Mouse (Mus musculus) monocyte, adult 5-6 weeks (primary cell): ENCODE measurements at regions not wholly inside any gene's neighbourhood (a gene's known extent, or its start where the extent isn't known, plus 50 kb on each side); places are given as distances from the start of the nearest gene placed in this dataset.

Experiments used
- ATAC-seq: fragments of 153-309, 156-312 bp; replicated peaks from 2 replicates; pipeline ENCODE4 v1.8.0; 2017; ENCODE audit warnings: mild to moderate bottlenecking; ENCODE audit not compliant: low TSS enrichment, insufficient number of reproducible peaks, severe bottlenecking, poor library complexity, low FRiP score

- no peak for ATAC-seq
These were observed 168.0 kb downstream of the Gm11077 start for GRCm38 (mm10) chr6:140897111-140897510.

GRCm38 (mm10) chr6:140924319-140924981, 195.4 kb downstream of the Gm11077 start:
- ATAC-seq = no peak

DNA sequence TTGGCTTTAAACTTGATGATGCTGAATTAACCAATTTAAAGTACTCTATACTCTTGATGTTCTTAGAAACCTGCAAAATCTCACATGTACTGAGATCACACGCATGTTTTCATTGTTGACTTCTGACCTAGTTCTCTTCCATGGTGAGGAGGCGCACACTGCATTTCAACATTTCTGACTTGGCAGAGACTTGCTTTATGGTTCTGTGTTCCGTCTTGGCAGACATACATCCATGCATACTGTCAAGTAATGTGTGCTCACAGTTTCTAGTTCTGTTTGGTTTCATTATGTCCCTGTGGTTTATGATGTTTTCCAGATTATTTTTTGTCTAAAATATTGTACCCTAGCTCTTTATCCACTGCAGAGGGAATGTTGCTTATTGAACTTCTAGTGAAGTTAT, 198.5 kb downstream of the Gm11077 start:
- no peak for ATAC-seq

DNA sequence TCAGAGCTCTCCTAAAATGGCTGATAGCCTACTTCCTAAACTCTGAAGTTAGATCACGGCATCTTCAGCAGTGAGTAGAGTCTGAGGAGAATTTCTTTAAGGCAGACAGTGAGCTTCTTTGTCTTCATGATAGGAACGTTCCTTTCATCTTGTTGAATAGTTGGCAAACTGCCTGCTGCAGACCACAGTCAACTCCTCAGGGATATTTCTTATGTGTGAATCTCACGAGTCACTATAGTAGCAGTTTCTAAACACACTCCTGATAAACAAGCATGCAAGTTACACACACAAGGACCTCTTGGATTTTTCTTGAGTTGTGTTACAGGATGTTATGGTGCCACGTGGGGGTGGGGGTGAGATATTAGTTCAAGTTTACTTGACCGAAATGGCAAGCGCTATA, 205.2 kb downstream of the Gm11077 start:
- no peak for ATAC-seq

GRCm38 (mm10) chr6:140938025-140938424, 208.9 kb downstream of the Gm11077 start:
- ATAC-seq = no peak

DNA sequence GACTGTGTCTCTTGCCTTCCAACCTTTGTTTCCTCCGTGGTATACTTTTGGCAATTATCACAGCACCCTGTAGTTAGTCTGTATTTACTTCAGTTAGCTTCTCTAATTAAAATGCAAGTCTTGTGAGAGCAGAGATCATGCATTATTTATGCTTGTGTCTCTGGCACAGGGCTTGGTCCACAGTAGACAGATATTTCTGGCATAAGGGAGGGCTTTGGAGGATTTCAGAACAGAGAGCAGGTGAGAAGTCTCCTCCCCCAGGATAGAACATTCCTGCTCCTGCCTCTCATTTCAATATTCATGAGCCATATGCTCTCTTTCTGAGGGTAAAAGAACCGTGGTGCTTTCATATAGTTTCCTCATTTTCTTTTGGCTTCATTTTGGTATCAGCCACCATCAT, 217.6 kb downstream of the Gm11077 start:
- ATAC-seq = no peak

DNA sequence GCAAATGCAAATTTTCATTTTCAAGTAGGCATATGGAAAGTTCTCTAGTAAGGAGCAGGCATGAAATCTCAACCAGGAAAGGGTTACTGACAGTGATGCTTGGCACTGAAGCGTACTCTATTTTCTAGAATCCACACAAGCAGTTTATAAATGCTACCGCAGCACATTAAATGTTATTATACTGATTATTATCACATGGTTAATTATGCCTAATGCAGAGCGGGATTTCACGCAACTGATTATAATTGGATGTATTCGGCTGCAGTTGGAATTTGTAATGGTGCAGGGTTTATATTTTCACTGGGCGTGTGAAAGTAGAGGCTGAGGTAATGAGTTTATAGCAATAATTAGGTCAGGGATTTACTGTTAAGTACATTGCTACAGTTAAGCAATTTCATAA, 221.4 kb downstream of the Gm11077 start:
- no peak for ATAC-seq

DNA sequence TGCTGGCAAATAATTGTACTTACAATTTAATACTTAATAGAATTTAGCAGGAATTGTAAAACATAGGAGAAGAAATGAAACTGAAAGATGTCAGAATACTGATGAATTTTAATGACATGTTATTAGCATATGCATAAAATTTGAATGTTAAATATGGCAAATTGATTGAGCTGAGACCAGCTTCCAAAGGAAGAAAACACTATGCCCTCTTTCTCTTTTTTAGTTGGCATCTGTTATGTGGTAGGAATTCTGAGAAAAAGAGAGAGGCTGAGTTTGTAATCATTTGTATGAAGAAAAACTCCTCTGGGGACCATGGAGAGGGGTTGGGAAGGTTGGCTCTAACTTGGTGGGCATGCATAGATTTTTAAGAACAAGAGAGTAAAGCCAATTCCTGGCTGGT, 224.2 kb downstream of the Gm11077 start:
- ATAC-seq = no peak

- ATAC-seq = no peak
These were observed 224.6 kb downstream of the Gm11077 start for GRCm38 (mm10) chr6:140953721-140954120.

- ATAC-seq = no peak
These were observed 226.9 kb downstream of the Gm11077 start for GRCm38 (mm10) chr6:140955751-140956521.

DNA sequence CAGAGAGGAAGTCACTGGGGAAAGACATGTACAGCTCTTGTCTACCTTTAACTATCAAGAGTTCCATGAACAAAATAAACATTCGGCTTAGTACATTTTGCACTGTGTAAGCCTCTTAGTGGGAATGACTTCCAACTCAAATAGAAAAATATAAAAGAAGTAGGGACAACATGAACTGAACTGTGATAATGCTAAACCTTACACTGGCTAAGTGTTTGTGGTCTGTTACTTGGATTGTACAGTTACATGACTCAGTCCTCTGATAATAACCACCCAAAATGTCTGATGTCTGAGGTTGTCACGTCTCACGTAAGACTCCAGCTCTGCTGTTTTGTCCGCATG, 227.4 kb downstream of the Gm11077 start:
- no peak for ATAC-seq

GRCm38 (mm10) chr6:140961987-140962386, 232.9 kb downstream of the Gm11077 start:
- no peak for ATAC-seq

- no peak for ATAC-seq
These were observed 233.5 kb downstream of the Gm11077 start for GRCm38 (mm10) chr6:140962563-140962962.

DNA sequence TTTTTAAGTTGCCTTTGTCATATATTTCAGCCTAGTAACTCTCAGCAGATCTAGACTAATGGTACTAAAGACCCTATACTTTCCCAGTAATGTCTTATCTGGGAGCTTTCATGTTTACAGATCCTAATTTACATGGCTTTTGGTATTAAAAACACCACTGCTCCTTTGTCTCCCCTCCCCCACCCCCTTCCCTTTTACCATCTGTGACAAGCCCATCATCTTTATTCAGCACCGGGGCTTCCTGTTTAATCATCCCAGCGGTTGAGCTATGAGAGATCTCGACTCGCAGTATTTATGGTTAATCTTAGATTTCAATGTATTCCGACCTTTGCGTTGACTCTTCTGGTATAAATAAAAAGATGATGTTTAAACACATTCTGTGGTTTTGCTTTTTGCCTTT, 244.6 kb downstream of the Gm11077 start:
- ATAC-seq = no peak

DNA sequence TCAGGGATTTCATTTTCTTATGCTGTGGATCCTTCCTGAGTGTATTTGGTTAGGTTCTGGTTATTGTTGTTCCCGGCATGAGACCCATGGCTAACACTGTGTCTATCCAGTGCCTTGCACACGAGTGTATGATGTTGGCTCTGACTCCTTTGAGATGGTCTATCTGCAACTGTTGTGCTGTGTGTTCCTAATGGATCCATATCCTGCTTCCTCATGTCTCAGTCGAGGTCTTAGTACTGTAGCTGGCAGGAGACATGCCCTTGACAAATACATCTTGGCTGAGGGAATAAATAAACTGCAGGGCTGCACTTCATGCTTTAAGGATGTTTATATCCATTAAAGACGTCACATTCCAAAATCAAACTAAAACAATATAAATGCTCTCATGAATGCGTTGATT, 247.9 kb downstream of the Gm11077 start:
- ATAC-seq = no peak

- no peak for ATAC-seq
These were observed 254.5 kb downstream of the Gm11077 start for GRCm38 (mm10) chr6:140983610-140984009.

DNA sequence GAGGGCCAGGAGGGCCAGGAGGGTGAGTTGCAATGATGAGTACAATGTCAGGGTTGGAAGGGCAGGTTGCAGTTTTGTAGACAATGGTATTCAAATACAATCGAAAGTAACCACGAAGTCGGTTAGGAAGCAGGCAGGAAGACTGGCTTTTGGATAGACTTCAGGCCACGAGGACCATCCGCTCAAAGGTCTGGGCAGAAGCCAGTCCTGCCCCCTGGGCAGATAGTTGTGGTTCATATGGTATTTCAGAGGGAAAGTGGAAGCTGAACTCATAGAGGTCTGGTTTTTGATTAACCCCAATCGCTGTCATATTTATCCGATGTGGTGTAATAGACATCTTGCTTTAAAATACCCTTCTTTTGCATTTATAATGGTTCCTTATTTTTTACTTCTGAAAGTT, 255.2 kb downstream of the Gm11077 start:
- ATAC-seq = no peak

DNA sequence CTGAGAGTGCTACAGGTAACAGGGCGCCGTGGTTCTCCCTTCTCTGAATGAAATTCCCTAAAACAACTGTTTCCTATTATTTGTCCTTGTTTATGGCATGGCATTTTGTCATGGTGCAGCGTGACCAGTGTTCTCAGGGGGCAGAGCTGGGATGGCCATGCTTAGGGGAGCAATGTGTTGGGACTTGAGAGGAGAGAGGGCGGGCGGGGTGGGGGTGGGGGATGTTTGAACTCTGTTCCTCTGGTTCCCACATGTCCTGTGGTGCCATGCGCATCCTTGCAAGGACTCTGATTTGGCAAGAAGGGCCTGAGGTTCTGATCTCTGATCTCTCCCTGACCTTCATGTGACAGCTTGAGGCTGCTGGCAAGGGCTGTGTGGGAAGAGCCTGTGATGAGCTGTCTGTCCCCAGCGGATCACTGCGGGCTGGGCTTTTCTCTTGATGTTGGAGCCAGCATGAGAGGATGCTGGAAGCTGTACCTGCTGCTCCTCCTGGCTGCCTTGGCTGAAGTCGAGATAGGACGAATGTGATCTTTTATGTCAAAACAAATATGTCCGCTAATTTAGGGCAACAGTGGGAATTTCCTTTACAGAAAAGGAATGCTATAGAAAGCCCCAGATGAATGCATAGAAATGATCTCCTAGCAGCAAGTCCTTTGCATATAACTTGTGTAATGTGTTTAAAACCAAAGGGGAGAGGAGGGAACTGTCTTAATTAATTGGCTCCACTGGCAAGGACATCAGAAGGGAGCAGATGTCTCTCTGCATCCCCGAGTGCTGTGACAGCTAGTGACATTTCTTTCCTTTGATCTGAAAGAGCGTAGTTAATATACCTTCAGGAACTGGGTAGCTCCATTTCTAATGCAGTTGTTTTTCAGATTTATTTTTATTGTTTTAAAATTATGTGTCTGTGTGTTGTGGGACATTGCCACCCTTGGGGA, 255.2 kb upstream of the Pde3a start:
- ATAC-seq = no peak

GRCm38 (mm10) chr6:140995340-140996135, 253.5 kb upstream of the Pde3a start:
- ATAC-seq = no peak
